Mouse (Mus musculus) heart, embryonic 12.5 days (tissue): Measurements from ENCODE around the gene Mapk8ip2. TPM values are rescaled to one million over a fixed set of nuclear protein-coding genes. Genes with fewer than 3 reads are reported as not detected.
"Not testable (repeated sequence)": the region's sequence is repeated elsewhere in the genome, so short reads cannot be mapped to it uniquely, and the experiment has no call there.

ENCODE experiments used
- ATAC-seq: fragments of 200-750 bp; cut with Nextera tagmentation; 2 replicates; pipeline ENCODE4 v1.8.0; 2017; ENCODE audit warnings: moderate TSS enrichment, moderate library complexity; ENCODE audit not compliant: insufficient number of reproducible peaks, low FRiP score
- H3K27ac ChIP-seq: fragments of 300-500 bp; sonication (generic); 2 replicates; pipeline ENCODE4 v1.5.1; 2016; ENCODE audit warnings: mild to moderate bottlenecking, moderate library complexity; ENCODE audit not compliant: poor library complexity, severe bottlenecking
- H3K27me3 ChIP-seq: fragments of 300-500 bp; sonication (generic); replicated peaks from 2 replicates; pipeline ENCODE4 v1.6.1; 2016; ENCODE audit warnings: mild to moderate bottlenecking, moderate library complexity
- H3K36me3 ChIP-seq: fragments of 300-500 bp; sonication (generic); 2 replicates; pipeline ENCODE4 v1.6.1; 2016; ENCODE audit warnings: mild to moderate bottlenecking, moderate library complexity
- H3K4me1 ChIP-seq: fragments of 300-500 bp; sonication (generic); replicated peaks from 2 replicates; pipeline ENCODE4 v1.6.1; 2016; ENCODE audit warnings: mild to moderate bottlenecking
- H3K4me2 ChIP-seq: fragments of 300-500 bp; sonication (generic); 2 replicates; pipeline ENCODE4 v1.6.1; 2016; ENCODE audit warnings: mild to moderate bottlenecking, moderate library complexity
- H3K4me3 ChIP-seq: fragments of 300-500 bp; sonication (generic); 2 replicates; pipeline ENCODE4 v1.5.1; 2016; ENCODE audit warnings: mild to moderate bottlenecking
- H3K9ac ChIP-seq: fragments of 300-500 bp; sonication (generic); 2 replicates; pipeline ENCODE4 v1.6.1; 2016; ENCODE audit warnings: mild to moderate bottlenecking, moderate library complexity
- H3K9me3 ChIP-seq: fragments of 300-500 bp; sonication (generic); replicated peaks from 2 replicates; pipeline ENCODE4 v1.6.1; 2016; ENCODE audit warnings: mild to moderate bottlenecking, moderate library complexity
- WGBS: fragments of 180-500 bp; shearing (Covaris S2); methylation state at CpG from one replicate; pipeline ENCODE4 v1.1.7; 2016; 5-methylcytosine and 5-hydroxymethylcytosine counted together
- polyA plus RNA-seq: library from polyadenylated mRNA; unstranded; fragments of >200 nt; fragmentation: Nextera tagmentation; extraction: Ambion mirVana; gene quantifications from 2 replicates; pipeline ENCODE4 v1.2.1, GENCODE M21; 2016

Mapk8ip2 gene
- polyA plus RNA-seq, 1 experiment from 2014 or later, result 0.49 TPM

GRCm38 (mm10) chr15:89428821-89429351, 24.8 kb upstream of the Mapk8ip2 start:
- no peaks in the 10 kb centered on the region for H3K27me3 ChIP-seq
- ATAC-seq, result peak; percentile 34; the same call in 1 of the 2 replicates
- WGBS, result 6% methylated on average over 22 of the region's 22 CpGs
- H3K9ac ChIP-seq, result peak overlapping the region; percentile 83
- peak overlapping the region; percentile 74 for H3K4me3 ChIP-seq
- H3K27ac ChIP-seq, result peak overlapping the region; percentile 97
- peaks cover 44% of the 10 kb centered on the region for H3K4me1 ChIP-seq
- peaks cover 33% of the 10 kb centered on the region for H3K36me3 ChIP-seq
- no peaks in the 10 kb centered on the region for H3K9me3 ChIP-seq
- peak overlapping the region; percentile 91 for H3K4me2 ChIP-seq

GRCm38 (mm10) chr15:89429352-89430221, 24.1 kb upstream of the Mapk8ip2 start, which contains the start of the genes C730034F03Rik, Gm44502 and Chkb:
C730034F03Rik (plus strand) TSS chr15:89429589.
Gm44502 (minus strand) TSS chr15:89429696.
Chkb (minus strand) TSS chr15:89429908.
- Histone ChIP-seq H3K27me3 (no peaks in the 10 kb centered on the region), H3K9ac (peak within 1 kb of the TSS; percentile 83), H3K27ac (peak within 1 kb of the TSS; percentile 97), H3K4me2 (peak within 1 kb of the TSS; percentile 91), H3K36me3 (peaks cover 26% of the 10 kb centered on the region), H3K9me3 (no peaks in the 10 kb centered on the region), H3K4me1 (peaks cover 37% of the 10 kb centered on the region), H3K4me3 (peak within 1 kb of the TSS; percentile 74)
- ATAC-seq, result peak; percentile 93
- WGBS, result under 1% methylated on average over 70 of the region's 70 CpGs

- Histone ChIP-seq H3K9ac (peak overlapping the region; percentile 83), H3K4me3 (peak overlapping the region; percentile 74), H3K9me3 (no peaks in the 10 kb centered on the region), H3K36me3 (peaks cover 24% of the 10 kb centered on the region), H3K27me3 (no peaks in the 10 kb centered on the region), H3K27ac (peak overlapping the region; percentile 97), H3K4me1 (peaks cover 32% of the 10 kb centered on the region), H3K4me2 (peak overlapping the region; percentile 91)
- no peak for ATAC-seq
- 46% methylated on average over 6 of the region's 6 CpGs for WGBS
Measured at GRCm38 (mm10) chr15:89430341-89430740, 23.4 kb upstream of the Mapk8ip2 start.

GRCm38 (mm10) chr15:89430771-89431170, 22.9 kb upstream of the Mapk8ip2 start:
- Histone ChIP-seq H3K4me1 (peaks cover 29% of the 10 kb centered on the region), H3K36me3 (peaks cover 24% of the 10 kb centered on the region), H3K4me2 (peak overlapping the region; percentile 91; the same call in 1 of the 2 replicates)
- WGBS, result 84% methylated on average over 9 of the region's 9 CpGs
- not testable (repeated sequence) for H3K9ac ChIP-seq, H3K4me3 ChIP-seq, H3K9me3 ChIP-seq, H3K27me3 ChIP-seq, H3K27ac ChIP-seq, ATAC-seq

- no peak for ATAC-seq
- WGBS, result 78% methylated on average over 3 of the region's 3 CpGs
Measured at GRCm38 (mm10) chr15:89431271-89431670, 22.4 kb upstream of the Mapk8ip2 start.

GRCm38 (mm10) chr15:89431806-89432205, 21.9 kb upstream of the Mapk8ip2 start:
- no peak for ATAC-seq
- no peaks in the 10 kb centered on the region for H3K9me3 ChIP-seq
- no peak overlapping the region for H3K4me2 ChIP-seq
- H3K36me3 ChIP-seq, result peaks cover 15% of the 10 kb centered on the region
- WGBS, result 91% methylated on average over 6 of the region's 6 CpGs
- H3K4me1 ChIP-seq, result peaks cover 18% of the 10 kb centered on the region
- H3K27ac ChIP-seq, result no peak overlapping the region
- H3K4me3 ChIP-seq, result no peak overlapping the region
- no peaks in the 10 kb centered on the region for H3K27me3 ChIP-seq
- H3K9ac ChIP-seq, result no peak overlapping the region

More at GRCm38 (mm10) chr15:89431271-89431670, 22.4 kb upstream of the Mapk8ip2 start:
- H3K27ac ChIP-seq, result no peak overlapping the region
- no peak overlapping the region for H3K4me2 ChIP-seq
- H3K36me3 ChIP-seq, result peaks cover 21% of the 10 kb centered on the region
- H3K4me1 ChIP-seq, result peaks cover 24% of the 10 kb centered on the region
- H3K9ac ChIP-seq, result no peak overlapping the region
- H3K27me3 ChIP-seq, result no peaks in the 10 kb centered on the region
- H3K9me3 ChIP-seq, result no peaks in the 10 kb centered on the region
- no peak overlapping the region for H3K4me3 ChIP-seq

- Histone ChIP-seq H3K9me3 (no peaks in the 10 kb centered on the region), H3K4me2 (no peak overlapping the region), H3K9ac (no peak overlapping the region), H3K27ac (no peak overlapping the region), H3K4me1 (peaks cover 15% of the 10 kb centered on the region), H3K36me3 (peaks cover 4% of the 10 kb centered on the region), H3K27me3 (no peaks in the 10 kb centered on the region), H3K4me3 (no peak overlapping the region)
- WGBS, result 75% methylated on average over 4 of the region's 4 CpGs
- no peak for ATAC-seq
Measured at GRCm38 (mm10) chr15:89432946-89433345, 20.8 kb upstream of the Mapk8ip2 start.

- Histone ChIP-seq H3K9ac (no peak overlapping the region), H3K27ac (no peak overlapping the region), H3K36me3 (no peaks in the 10 kb centered on the region), H3K9me3 (no peaks in the 10 kb centered on the region), H3K27me3 (no peaks in the 10 kb centered on the region), H3K4me2 (no peak overlapping the region), H3K4me3 (no peak overlapping the region), H3K4me1 (peaks cover 5% of the 10 kb centered on the region; the same call in 1 of the 2 replicates)
- WGBS, result 68% methylated on average over 3 of the region's 3 CpGs
- ATAC-seq, result no peak
Measured at GRCm38 (mm10) chr15:89434136-89434535, 19.6 kb upstream of the Mapk8ip2 start.

- Histone ChIP-seq H3K36me3 (no peaks in the 10 kb centered on the region), H3K9ac (no peak overlapping the region), H3K27ac (no peak overlapping the region), H3K4me2 (no peak overlapping the region), H3K9me3 (no peaks in the 10 kb centered on the region), H3K4me1 (peaks cover 3% of the 10 kb centered on the region; the same call in 1 of the 2 replicates), H3K4me3 (no peak overlapping the region), H3K27me3 (no peaks in the 10 kb centered on the region)
- WGBS, result 81% methylated on average over 5 of the region's 5 CpGs
- no peak for ATAC-seq
Measured at GRCm38 (mm10) chr15:89435878-89436277, 17.8 kb upstream of the Mapk8ip2 start.

GRCm38 (mm10) chr15:89442486-89443070, 11.1 kb upstream of the Mapk8ip2 start:
- Histone ChIP-seq H3K36me3 (no peaks in the 10 kb centered on the region), H3K27ac (no peak overlapping the region), H3K4me2 (no peak overlapping the region), H3K9me3 (no peaks in the 10 kb centered on the region), H3K27me3 (no peaks in the 10 kb centered on the region), H3K4me1 (0 out of 2 replicates have a peak, but pooled peaks cover 5% of the 10 kb centered on the region), H3K4me3 (no peak overlapping the region), H3K9ac (no peak overlapping the region)
- no peak for ATAC-seq
- 36% methylated on average over 8 of the region's 8 CpGs for WGBS
